Mouse (Mus musculus): Measurements from ENCODE around the gene Prodh2.

Gene Prodh2

GRCm38 (mm10) chr7:30549880-30550279 lies 56.5 kb downstream of the Prodh2 start:
- DNase-seq (ENCODE audit: low spot score in 2 of 2): no peak

DNA sequence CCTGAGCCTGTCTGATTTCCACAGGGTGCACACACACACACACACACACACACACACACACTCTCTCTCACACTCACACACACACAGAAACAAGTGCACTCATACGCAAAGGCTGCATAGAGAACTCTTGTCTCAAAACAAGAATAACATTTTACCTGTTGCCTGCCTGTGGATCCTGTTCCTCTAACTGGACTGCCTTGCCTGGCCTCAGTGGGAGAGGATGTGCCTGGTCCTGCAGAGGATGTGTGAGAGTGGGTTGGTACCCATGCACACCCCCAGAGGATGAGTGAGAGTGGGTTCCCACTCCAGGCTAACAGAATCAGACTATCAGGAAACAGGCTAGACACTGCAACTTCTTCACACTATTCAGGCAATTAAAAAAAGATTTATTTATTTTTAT lies 57.2 kb downstream of the Prodh2 start:
- DNase-seq (ENCODE audit: low spot score in 2 of 2): no peak

- DNase-seq (ENCODE audit: low spot score in 2 of 2): no peak
These were observed 58.2 kb downstream of the Prodh2 start for GRCm38 (mm10) chr7:30551445-30552101.

- peak; percentile 84 to 94 for DNase-seq (ENCODE audit: low spot score in 2 of 2)
These were observed 58.9 kb downstream of the Prodh2 start, which contains the start of the genes Hspb6 and Proser3 for GRCm38 (mm10) chr7:30552102-30553020. TSS of gene Hspb6 (plus strand) at chr7:30552178. TSS of gene Proser3 (minus strand) at chr7:30552299.

GRCm38 (mm10) chr7:30553021-30553589 lies 59.7 kb downstream of the Prodh2 start:
- no peak for DNase-seq (ENCODE audit: low spot score in 2 of 2)

- DNase-seq (ENCODE audit: low spot score in 2 of 2): no peak
These were observed 60.6 kb downstream of the Prodh2 start for GRCm38 (mm10) chr7:30553810-30554584.

GRCm38 (mm10) chr7:30556894-30557536 lies 63.6 kb downstream of the Prodh2 start:
- no peak for DNase-seq (ENCODE audit: low spot score in 2 of 2)

- no peak for DNase-seq (ENCODE audit: low spot score in 2 of 2)
These were observed 64.6 kb downstream of the Prodh2 start for GRCm38 (mm10) chr7:30557901-30558514.

- DNase-seq (ENCODE audit: low spot score in 2 of 2): no peak
These were observed 65.4 kb downstream of the Prodh2 start for GRCm38 (mm10) chr7:30558656-30559442.

DNA sequence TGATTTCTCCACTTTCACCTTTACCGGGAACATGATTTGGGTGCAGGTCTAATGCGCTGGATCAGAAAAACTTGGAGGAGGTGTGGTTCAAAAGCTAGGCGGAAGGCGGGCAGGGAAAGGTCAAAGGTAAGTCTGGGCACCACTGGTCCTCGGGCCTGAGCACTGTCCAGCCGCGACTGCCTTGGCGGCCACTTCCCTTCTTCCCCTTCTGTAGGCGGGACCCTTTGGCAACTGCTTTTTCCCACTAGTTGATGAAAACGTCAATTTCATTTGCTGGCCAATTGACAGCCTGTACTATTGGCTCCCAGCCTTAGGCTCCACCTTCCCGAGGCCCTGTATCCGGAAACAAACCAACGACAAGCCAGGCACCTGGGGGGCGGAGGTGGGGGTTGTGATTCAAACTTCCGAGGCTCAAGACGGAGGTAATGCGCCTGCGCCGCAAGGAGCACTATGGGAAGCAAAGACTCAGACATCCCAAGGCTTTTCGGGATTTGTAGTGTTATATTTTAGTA lies 66.1 kb downstream of the Prodh2 start, which contains the start of gene Lin37:
TSS of gene Lin37 (minus strand) at position 396 of the 512 bp plus-strand sequence.
- peak; percentile 89 to 94 for DNase-seq (ENCODE audit: low spot score in 2 of 2)

- no peak for DNase-seq (ENCODE audit: low spot score in 2 of 2)
These were observed 66.9 kb downstream of the Prodh2 start for GRCm38 (mm10) chr7:30560296-30560695.

DNA sequence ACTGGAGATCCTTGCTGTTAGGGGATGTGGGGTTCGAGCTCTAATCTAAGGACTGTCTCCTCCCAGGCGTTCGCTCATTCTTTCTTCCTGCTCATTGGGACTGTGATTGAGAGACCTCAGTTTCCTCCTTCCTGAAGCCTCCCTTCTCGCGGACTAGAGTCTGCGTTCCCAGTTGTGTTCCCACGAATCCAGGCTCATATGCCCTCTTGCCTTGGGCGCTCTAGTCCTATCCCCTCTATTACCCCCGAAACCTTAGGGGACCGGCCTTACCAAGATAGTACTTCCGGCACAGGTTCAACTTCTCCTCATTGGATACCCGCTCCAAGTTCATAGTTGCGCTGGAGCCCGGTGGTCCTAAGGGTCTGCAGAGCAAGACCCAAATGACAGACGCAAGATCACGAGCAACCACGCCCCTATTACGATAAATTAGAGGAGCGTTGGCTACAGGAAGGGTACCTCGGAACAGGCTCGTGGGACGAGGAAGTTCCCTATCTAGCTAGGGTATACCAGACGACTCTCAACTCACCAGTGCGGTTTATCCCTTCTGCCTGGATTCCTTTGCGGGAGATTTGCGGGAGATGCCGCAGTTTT lies 69.2 kb downstream of the Prodh2 start:
- no peak for DNase-seq (ENCODE audit: low spot score in 2 of 2)

Data from cerebellum, postnatal 4 days (tissue).